Mouse (Mus musculus) embryo, embryonic 11 days (tissue): ENCODE results near the gene Narf.
A peak's percentile ranks its signal among the peaks of the same experiment; 100 is the strongest.

Experiments
- DNase-seq: peaks from one replicate; pipeline ENCODE4 v3.0.0-alpha.2; 2015

The Narf gene

GRCm38 (mm10) chr11:121236564-121237344 is at the start of gene Narf:
Gene Narf, plus strand, starts transcription at chr11:121237253.
- DNase-seq, result peak; percentile 100

DNA sequence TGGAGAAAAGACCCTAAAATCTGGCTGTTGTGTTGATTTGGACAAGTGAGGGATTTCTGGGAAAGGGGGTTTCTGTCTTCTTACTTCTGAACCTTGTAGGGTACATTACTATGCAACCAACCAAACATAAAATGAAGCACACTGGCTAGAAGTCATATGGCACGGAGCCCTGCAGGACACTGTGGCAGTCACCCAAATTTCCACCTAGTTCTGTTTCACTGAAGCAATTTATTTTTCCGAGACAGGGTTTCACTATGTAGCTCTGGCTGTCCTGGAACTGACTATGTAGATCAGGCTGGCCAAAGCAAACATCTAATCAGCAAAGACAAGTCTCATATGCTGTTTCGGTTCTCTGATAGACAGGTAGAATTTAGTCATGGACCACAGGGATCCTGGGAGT is 47.4 kb upstream of the Narf start:
- no peak for DNase-seq

- no peak for DNase-seq
These were observed 44.3 kb upstream of the Narf start for GRCm38 (mm10) chr11:121192742-121193141.

DNA sequence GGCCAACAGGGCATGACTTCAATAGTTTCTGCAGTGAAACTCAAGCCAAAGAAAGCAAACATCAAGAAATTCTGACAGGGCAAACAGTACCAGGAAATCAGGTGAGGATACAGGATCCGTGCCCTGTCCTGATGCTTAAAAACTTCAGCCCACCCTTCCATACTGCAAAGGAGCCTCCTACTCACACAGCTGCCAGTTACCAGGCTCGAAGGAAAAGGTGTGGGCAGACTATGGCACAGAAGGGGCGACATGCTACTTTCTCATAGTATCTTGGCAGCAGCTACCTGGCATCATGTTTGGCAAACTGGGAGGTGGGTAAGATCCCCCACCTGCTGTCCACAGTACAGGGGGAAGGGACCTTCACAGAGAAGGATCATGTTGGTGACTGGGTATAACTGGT is 43.6 kb upstream of the Narf start:
- no peak for DNase-seq

- DNase-seq, result no peak
These were observed 38.4 kb upstream of the Narf start for GRCm38 (mm10) chr11:121198622-121199021.

DNA sequence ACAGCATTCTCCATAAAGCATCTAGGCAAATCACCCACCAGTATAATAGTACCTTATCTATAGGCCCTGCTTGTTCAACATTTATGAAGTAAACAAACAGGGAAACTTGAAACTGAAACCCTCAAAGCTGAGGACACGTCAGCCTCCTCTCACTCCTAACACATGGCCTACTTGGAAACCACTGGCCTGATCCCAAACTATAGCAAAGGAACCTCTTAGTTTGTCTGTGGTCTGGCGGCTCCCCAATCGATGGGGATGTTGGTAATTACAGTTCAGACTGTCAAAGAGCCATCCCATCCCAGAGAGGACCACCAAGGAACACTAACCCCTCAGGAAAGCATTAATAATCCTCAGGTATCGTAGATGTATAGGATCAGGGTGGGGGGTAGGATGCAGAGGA is 37.2 kb upstream of the Narf start:
- DNase-seq, result no peak

- no peak for DNase-seq
These were observed 36.3 kb upstream of the Narf start for GRCm38 (mm10) chr11:121200781-121201180.

- DNase-seq, result peak; percentile 52
These were observed 35.4 kb upstream of the Narf start for GRCm38 (mm10) chr11:121201436-121202198.

DNA sequence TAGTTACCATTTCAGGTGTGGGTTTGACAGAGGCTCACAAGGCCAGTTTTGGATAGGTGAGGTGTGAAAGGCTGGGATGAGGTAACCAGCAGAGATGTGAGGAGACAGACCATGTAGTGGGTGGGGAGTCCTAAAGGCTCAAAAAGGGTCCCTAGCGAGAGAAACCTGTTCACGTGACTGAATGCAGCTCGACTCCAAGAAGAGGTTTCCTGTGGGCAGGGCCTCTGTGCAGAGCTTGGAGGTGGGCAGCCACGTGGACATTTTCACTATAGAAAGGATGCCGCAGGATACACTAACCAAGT is 33.2 kb upstream of the Narf start:
- no peak for DNase-seq

DNA sequence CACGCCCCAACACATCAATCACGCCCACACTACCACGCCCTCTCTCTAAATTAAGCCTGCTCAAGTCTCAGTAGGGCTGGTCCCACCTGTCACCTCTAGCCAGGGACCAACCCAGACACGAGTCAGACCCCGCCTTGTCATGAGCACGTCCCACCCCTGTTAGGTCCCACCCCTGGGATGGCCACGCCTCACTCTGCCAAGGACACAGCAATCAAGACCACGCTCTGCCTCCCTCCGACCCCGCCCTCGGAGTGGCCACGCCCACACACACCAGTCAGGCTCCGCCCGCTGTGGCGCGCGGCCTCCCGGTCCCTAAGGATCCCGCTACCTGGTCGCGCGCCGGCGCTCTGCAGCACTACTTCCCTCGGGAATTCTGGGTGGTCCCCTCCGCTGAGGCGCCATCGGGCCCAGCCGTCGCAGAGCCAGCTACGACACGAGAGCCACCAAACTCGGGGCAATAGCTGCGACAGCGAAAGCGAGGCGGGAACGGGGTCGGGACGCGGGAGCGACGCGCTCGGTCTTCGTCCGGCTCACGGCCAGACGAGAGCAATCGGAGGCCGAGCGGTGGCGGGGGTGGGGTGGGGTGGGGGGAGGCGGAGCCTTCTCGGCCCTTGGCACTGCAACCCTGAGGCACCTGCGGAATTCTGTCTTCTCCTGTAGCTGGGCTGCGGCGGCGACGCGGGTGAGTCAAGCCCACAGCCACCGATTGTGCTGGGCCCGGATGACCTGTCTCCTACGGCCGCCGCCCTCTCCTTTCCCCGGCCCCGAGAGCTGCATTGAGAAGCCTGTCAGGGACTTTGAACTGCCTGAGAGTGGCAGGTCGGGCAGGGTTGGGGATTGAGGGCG is 32.7 kb upstream of the Narf start, which contains the start of the genes Hexdc and Ogfod3:
Hexdc (plus strand) TSS at position 273 of the 846 bp plus-strand sequence.
Ogfod3 (minus strand) TSS at position 551 of the 846 bp plus-strand sequence.
- DNase-seq, result peak; percentile 98

- no peak for DNase-seq
These were observed 20.2 kb upstream of the Narf start for GRCm38 (mm10) chr11:121216831-121217230.

DNA sequence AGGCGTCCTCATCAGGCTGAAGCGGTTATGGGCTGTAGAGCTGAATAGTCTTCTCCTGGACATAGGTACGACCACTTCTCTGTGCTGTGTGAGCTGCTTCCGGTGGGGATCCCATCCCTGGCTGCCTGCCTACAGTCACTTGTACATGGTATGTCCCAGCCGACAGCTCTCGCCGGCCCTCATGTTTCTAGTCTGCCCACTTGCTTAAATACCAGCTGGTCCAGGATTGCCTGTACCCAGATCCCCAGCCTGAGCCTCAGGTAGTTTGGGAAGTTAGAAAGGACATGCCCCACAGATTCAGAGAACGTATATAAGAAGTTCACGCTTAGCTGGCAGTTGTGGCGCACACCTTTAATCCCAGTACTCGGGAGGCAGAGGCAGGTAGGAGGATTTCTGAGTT is 17.3 kb upstream of the Narf start:
- no peak for DNase-seq

GRCm38 (mm10) chr11:121220771-121221170 is 16.3 kb upstream of the Narf start:
- no peak for DNase-seq

GRCm38 (mm10) chr11:121221321-121222010 is 15.6 kb upstream of the Narf start:
- no peak for DNase-seq

DNA sequence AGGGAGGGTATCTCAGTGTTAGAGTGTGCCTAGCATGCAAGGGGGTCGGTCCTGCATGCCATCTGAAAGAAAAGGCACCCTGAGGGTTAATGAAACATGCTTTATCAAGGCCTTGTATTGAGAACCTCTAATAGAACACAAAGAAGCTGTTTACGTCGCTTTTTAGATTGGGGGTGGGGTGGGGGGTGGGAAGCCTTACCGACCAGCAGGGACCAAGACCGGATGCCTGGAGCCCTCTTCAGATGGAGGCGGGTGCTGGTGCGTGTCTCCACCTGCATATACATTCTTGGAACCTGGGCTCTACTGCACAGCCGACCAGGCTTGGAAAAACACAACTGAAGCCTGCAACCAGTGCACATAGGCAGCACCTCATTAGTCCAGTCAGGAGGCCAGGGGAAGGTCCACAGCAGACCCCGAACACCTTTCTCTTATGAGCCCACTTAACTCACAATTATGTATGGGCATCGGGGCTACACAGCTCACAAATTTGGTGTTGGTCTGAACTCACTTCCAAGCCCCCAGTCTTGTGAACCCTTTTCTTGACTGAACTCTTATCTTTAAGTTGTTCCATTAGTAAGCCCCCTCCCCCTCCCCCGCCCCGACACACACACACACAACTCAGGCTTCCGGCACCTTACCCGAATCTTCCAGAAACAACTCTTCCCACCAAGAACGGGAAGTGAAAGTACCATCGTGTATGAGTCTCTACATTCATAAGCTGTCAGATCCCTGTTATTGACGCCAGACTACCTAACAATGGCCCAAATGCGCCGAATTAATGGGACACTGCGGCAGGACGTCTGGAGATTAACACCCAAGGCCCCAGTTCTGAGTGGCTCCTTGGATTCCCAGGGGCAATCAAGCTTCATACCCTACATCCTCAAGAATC is 8.7 kb upstream of the Narf start:
- DNase-seq, result no peak

DNA sequence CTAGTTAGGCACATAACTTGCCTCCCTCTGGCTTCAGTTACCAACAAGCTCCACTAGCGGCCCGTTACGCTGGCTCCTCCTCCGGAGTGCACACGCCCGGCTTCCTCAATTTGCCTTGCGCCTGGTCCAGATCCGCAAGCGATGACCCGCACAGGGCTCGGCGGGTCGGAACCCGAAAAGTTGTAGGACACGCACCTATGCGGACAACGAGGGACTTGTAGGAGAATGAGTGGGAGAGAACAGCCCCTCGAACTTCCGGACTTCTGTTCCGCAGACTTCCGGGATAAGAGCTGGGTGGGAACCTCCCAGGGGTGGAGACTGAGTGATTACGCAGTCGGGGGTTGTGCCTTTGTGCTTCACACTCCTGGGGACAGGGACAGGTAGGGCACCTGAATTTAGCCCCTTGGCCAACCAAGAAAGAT is 8.0 kb upstream of the Narf start, which contains the start of gene Cybc1:
Cybc1 (minus strand) TSS at position 305 of the 422 bp plus-strand sequence.
- DNase-seq, result peak; percentile 86

DNA sequence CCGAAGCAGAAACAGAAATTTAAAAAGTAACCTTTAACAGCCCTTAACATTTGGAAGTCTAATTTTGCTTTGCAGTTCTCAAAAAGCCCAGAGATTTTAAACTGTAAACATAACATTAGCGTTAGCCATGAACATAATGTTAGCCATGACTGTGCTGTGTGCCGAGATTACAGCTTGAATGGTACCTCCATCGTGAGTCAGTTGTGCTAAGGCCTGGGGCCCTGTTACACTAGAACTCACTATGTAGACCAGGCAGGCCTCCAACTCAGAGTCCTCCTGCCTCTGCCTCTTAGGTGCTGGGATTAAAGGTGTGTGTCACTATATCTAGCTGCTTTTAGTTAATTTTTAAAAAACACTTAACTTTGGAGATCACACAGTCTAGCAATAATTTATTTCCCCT is 5.9 kb upstream of the Narf start:
- DNase-seq, result no peak

- DNase-seq, result no peak
These were observed 5.3 kb upstream of the Narf start for GRCm38 (mm10) chr11:121231628-121232291.

DNA sequence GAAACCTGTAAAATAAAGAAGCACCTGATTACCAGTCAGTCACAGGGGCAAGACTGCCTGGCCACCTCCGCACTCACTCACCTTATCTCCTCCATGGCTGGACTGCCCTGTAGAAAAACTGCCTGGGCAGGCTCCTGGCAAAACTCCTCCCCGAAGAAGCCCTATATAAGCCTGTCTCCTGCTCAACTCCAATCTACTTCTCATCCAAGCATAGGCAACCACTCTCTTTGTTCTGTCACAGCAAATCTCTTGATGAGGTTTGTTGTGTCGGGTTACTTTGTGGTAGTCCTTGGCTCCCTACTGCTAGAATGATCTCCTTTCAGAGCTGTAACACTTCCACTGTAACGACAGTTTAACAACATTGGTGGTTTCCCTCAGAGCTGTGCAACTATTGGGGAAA is 4.3 kb upstream of the Narf start:
- no peak for DNase-seq

DNA sequence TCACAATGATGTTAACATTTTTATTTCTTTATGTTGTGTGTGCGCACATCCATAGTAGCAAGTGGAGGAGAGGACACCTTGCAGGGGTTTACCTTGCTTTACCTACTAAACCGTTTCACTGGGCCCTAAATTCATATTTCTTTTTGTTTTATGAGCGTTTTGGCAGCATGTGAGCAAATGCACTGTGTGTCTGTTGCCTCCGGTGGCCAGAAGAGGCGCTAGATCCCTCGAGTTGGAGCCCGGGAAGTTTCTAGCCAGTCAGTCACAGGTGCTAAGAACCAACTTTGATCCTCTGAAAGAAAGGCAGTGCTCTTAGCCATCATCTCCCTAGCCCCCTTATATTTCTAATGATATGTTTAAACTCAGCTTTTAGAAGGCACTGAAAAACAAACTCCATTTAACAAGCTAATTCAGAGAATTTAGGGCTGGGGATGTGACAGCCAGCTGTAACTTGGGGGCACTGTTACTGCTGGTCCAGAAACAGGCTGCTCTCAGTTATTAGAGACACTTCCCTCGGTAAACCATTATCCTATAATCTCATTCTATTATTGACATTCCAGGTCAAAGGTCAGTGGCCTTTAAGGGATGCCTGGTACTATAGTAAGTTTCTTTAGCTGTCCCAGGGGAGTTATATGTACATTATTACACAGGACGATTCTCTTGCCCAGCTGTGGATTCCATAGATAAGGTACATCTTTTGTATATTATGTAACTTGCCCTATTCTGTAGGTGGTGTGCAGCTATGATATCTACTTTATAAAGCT is 1.4 kb upstream of the Narf start:
- DNase-seq, result peak; percentile 57
